Mouse (Mus musculus): ENCODE measurements at regions not wholly inside any gene's neighbourhood (a gene's known extent, or its start where the extent isn't known, plus 50 kb on each side); places are given as distances from the start of the nearest gene placed in this dataset.

- H3K79me2 ChIP-seq (ENCODE audit: control insufficient read depth, insufficient read depth, low read length, poor library complexity): no peaks in the 10 kb centered on the region
- H3K9ac ChIP-seq (ENCODE audit: control insufficient read depth, low read depth, low read length, poor library complexity, severe bottlenecking): no peak overlapping the region
- no peaks in the 10 kb centered on the region for H3K36me3 ChIP-seq (ENCODE audit: control insufficient read depth in 1 of 2, insufficient read depth in 2 of 2, low read length in 2 of 2)
- H3K9me3 ChIP-seq (replicated peaks; ENCODE audit: insufficient read depth, low read length): no peaks in the 10 kb centered on the region
- H3K4me3 ChIP-seq (ENCODE audit: control insufficient read depth in 1 of 2, insufficient read depth in 1 of 2, low read depth in 2 of 2, low read length in 2 of 2): no peak overlapping the region
- no peaks in the 10 kb centered on the region for H3K4me1 ChIP-seq (ENCODE audit: control insufficient read depth in 1 of 2, insufficient read depth in 2 of 2, low read length in 2 of 2)
- H3K27me3 ChIP-seq (ENCODE audit: control insufficient read depth in 1 of 2, insufficient read depth in 2 of 2, low read length in 2 of 2): no peaks in the 10 kb centered on the region
- no peak for DNase-seq (ENCODE audit: low read depth, low spot score)
- H3K27ac ChIP-seq (ENCODE audit: control insufficient read depth, low read depth, low read length): no peak overlapping the region
- TF ChIP-seq ZC3H11A (IDR thresholded peaks at IDR 0.05; ENCODE audit: low read depth, low read length): no peak
- no peak for TF ChIP-seq MYB (IDR thresholded peaks at IDR 0.05; ENCODE audit: low read depth, low read length)
- TF ChIP-seq POLR2AphosphoS2 (IDR thresholded peaks at IDR 0.05; ENCODE audit: low read length): no peak
- no peak for TF ChIP-seq TBP (IDR thresholded peaks at IDR 0.05; ENCODE audit: low read depth, low read length)
- TF ChIP-seq MEF2A (IDR thresholded peaks at IDR 0.05; ENCODE audit: extremely low read depth, insufficient replicate concordance, low read depth, low read length, poor library complexity, severe bottlenecking): no peak
- no peak for TF ChIP-seq BHLHE40 (IDR thresholded peaks at IDR 0.05; ENCODE audit: borderline replicate concordance, low read depth, low read length)
- no peak for TF ChIP-seq POLR2AphosphoS5 (IDR thresholded peaks at IDR 0.05; ENCODE audit: borderline replicate concordance, low read depth, low read length)
- TF ChIP-seq KAT2A (conservative IDR thresholded peaks at IDR 0.05; ENCODE audit: low read depth, low read length): no peak
- no peak for TF ChIP-seq ZMIZ1 (IDR thresholded peaks at IDR 0.05; ENCODE audit: low read depth, low read length)
- no peak for TF ChIP-seq ZKSCAN1 (IDR thresholded peaks at IDR 0.05; ENCODE audit: low read depth, low read length)
- TF ChIP-seq NRF1 (IDR thresholded peaks at IDR 0.05; ENCODE audit: insufficient read depth, low read depth, low read length, poor library complexity, severe bottlenecking): no peak
- TF ChIP-seq CHD2 (IDR thresholded peaks at IDR 0.05; ENCODE audit: low read length): no peak
- no peak for TF ChIP-seq UBTF (IDR thresholded peaks at IDR 0.05; ENCODE audit: borderline replicate concordance, insufficient read depth, low read depth, low read length)
- no peak for TF ChIP-seq MAFK (IDR thresholded peaks at IDR 0.05; ENCODE audit: borderline replicate concordance, low read depth, low read length)
- no peak for TF ChIP-seq GATA1 (IDR thresholded peaks at IDR 0.05; ENCODE audit: low read depth, low read length)
- TF ChIP-seq USF2 (IDR thresholded peaks at IDR 0.05; ENCODE audit: borderline replicate concordance in 1 of 2, insufficient read depth in 1 of 2, low read depth in 1 of 2, low read length in 2 of 2): no peak
- no peak for TF ChIP-seq MXI1 (IDR thresholded peaks at IDR 0.05; ENCODE audit: low read depth, low read length)
Observed at GRCm38 (mm10) chr13:14966187-14966726, 336.3 kb downstream of the AW209491 start.

GRCm38 (mm10) chr13:15002700-15003099, 372.7 kb downstream of the AW209491 start:
- Histone ChIP-seq H3K4me3 (ENCODE audit: control insufficient read depth in 1 of 2, insufficient read depth in 1 of 2, low read depth in 2 of 2, low read length in 2 of 2) (no peak overlapping the region), H3K27me3 (ENCODE audit: control insufficient read depth in 1 of 2, insufficient read depth in 2 of 2, low read length in 2 of 2) (no peaks in the 10 kb centered on the region), H3K27ac (ENCODE audit: control insufficient read depth, low read depth, low read length) (no peak overlapping the region), H3K9ac (ENCODE audit: control insufficient read depth, low read depth, low read length, poor library complexity, severe bottlenecking) (no peak overlapping the region), H3K36me3 (ENCODE audit: control insufficient read depth in 1 of 2, insufficient read depth in 2 of 2, low read length in 2 of 2) (no peaks in the 10 kb centered on the region), H3K79me2 (ENCODE audit: control insufficient read depth, insufficient read depth, low read length, poor library complexity) (no peaks in the 10 kb centered on the region), H3K9me3 (replicated peaks; ENCODE audit: insufficient read depth, low read length) (no peaks in the 10 kb centered on the region), H3K4me1 (ENCODE audit: control insufficient read depth in 1 of 2, insufficient read depth in 2 of 2, low read length in 2 of 2) (no peaks in the 10 kb centered on the region)
- no peak for DNase-seq (ENCODE audit: low read depth, low spot score)
- TF ChIP-seq RCOR1 (IDR thresholded peaks at IDR 0.05; ENCODE audit: low read depth, low read length) (no peak), KAT2A (conservative IDR thresholded peaks at IDR 0.05; ENCODE audit: low read depth, low read length) (no peak), ZNF384 (IDR thresholded peaks at IDR 0.05; ENCODE audit: low read depth, low read length) (no peak), CTCF (IDR thresholded peaks at IDR 0.05 in 2 of 3, conservative IDR thresholded peaks at IDR 0.05 in 1 of 3; ENCODE audit: control insufficient read depth in 1 of 3, insufficient read depth in 1 of 3, low read depth in 2 of 3, low read length in 3 of 3, poor library complexity in 1 of 3, severe bottlenecking in 1 of 3) (no peak), MEF2A (IDR thresholded peaks at IDR 0.05; ENCODE audit: extremely low read depth, insufficient replicate concordance, low read depth, low read length, poor library complexity, severe bottlenecking) (no peak), MAZ (IDR thresholded peaks at IDR 0.05; ENCODE audit: low read depth, low read length) (no peak), POLR2A (IDR thresholded peaks at IDR 0.05; ENCODE audit: control insufficient read depth in 1 of 2, insufficient read depth in 1 of 2, low read depth in 1 of 2, low read length in 2 of 2, poor library complexity in 1 of 2) (no peak), ELF1 (IDR thresholded peaks at IDR 0.05; ENCODE audit: low read depth, low read length) (no peak), E2F4 (IDR thresholded peaks at IDR 0.05; ENCODE audit: borderline replicate concordance, low read depth, low read length) (no peak), TAL1 (IDR thresholded peaks at IDR 0.05; ENCODE audit: low read length) (no peak), ZC3H11A (IDR thresholded peaks at IDR 0.05; ENCODE audit: low read depth, low read length) (no peak), UBTF (IDR thresholded peaks at IDR 0.05; ENCODE audit: borderline replicate concordance, insufficient read depth, low read depth, low read length) (no peak), POLR2AphosphoS2 (IDR thresholded peaks at IDR 0.05; ENCODE audit: low read length) (no peak), ZMIZ1 (IDR thresholded peaks at IDR 0.05; ENCODE audit: low read depth, low read length) (no peak), EP300 (IDR thresholded peaks at IDR 0.05; ENCODE audit: low read depth in 1 of 2, low read length in 2 of 2) (no peak)
